Mouse (Mus musculus) bone marrow macrophage, adult 2 months (primary cell): ENCODE measurements around the gene Capn11. TPM values are rescaled to one million over a fixed set of nuclear protein-coding genes. Genes with fewer than 3 reads are reported as not detected.
A peak's percentile ranks its signal among the peaks of the same experiment; 100 is the strongest.

Source experiments
- H3K27ac ChIP-seq: 2 replicates; pipeline ENCODE4 v1.5.1; 2012; ENCODE audit warnings: low read depth, low read length; ENCODE audit not compliant: insufficient read depth
- H3K4me1 ChIP-seq: 2 replicates; pipeline ENCODE4 v1.6.1; 2012; ENCODE audit warnings: low read length; ENCODE audit not compliant: control insufficient read depth, insufficient read depth
- H3K4me3 ChIP-seq: 2 replicates; pipeline ENCODE4 v1.5.1; 2012; ENCODE audit warnings: mild to moderate bottlenecking, low read length, moderate library complexity; ENCODE audit not compliant: insufficient read depth
- CTCF ChIP-seq: IDR thresholded peaks from 2 replicates; pipeline ENCODE4 v1.5.1; 2012; ENCODE audit warnings: low read depth, mild to moderate bottlenecking, low read length, moderate library complexity
- POLR2A ChIP-seq: IDR thresholded peaks from 2 replicates; pipeline ENCODE4 v1.6.1; 2012; ENCODE audit warnings: mild to moderate bottlenecking, low read depth, low read length, borderline replicate concordance
- polyA plus RNA-seq: library from polyadenylated mRNA; stranded (reverse); fragments of >200 nt; gene quantifications from 2 replicates; pipeline ENCODE4 v1.2.4, GENCODE M21; 2012; ENCODE audit not compliant: missing spikeins, insufficient read depth, insufficient read length

The Capn11 gene
- polyA plus RNA-seq, 1 experiment: 1.7 TPM

DNA sequence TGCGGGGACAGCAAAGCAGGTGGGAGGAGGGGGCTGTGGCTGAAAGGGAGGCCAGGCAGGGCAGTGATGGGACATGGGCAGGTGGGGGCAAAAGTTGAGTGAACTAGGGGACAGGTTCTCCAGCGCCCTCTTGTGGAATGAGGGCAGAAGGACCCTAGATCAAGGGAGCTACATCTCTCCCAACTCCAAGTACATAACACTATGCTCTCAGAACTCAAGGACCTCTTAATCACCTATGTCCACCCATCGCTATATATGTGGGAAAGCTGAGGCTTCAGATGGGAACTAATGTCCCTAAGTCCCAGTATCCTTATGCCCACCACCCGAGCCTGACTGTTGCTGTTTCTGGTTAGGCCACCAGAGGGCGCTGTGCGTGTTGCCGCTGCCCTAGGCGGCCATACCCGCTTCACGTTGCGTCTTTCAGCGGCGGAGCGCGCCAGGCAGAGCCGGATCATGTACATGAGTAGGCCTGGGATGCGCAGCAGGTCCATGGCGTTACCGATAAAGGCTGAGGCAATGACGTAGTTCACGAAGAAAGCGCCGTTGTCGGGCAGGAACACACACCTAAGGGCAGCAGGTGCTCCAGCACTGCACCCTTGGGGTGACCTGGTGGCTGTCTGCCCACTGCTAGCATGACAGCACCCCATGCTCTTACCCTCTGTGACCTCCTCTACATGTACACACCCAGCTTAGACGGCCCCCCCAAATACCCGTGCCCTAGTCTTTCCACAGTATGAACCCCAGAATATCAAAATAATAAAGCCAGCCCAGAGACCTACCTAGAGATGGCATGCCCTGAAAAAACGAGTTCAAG is 4.2 kb upstream of the Capn11 start:
- Histone ChIP-seq H3K27ac (no peak overlapping the region), H3K4me3 (no peak overlapping the region), H3K4me1 (no peaks in the 10 kb centered on the region)
- TF ChIP-seq CTCF (peak; percentile 100), POLR2A (no peak)

DNA sequence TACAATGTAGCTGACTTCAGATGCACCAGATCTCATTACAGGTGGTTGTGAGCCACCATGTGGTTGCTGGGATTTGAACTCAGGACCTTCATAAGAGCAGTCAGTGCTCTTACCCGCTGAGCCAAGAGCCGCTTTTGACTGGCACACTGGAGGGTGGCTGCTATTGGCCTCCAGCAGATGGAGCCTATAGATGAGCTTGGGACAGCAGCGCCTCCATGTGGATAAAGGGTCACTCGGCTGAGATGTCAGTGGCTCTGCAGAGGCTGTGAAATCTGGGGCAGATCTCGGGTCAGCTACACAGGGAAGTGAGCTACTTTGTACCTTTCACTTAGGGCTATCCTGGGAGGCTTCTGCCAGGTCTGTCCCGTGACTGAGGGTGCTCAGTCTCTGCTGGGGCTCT is 3.3 kb downstream of the Capn11 start:
- Histone ChIP-seq H3K27ac (no peak overlapping the region), H3K4me1 (no peaks in the 10 kb centered on the region)
- no peak for TF ChIP-seq CTCF
- no peak for TF ChIP-seq POLR2A

DNA sequence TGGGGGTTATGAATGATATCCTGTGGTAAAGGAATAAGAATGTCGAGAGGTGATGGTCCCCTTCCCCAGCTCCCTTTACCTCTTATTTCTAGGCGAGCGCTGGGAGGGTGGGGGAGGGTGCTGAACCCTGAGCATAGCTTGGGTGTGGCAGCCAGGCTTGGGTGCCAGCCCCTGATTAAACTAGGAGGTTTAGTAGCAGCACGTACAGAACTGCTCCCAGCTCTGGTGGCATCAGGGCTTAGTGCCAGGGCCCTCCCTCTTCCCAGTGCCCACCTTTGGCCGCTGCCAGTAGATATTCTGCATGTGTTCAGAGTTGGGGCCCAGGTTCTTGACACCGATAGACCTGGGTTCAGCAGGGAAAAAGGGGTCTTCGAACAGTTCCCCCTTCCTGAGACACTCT is 5.9 kb downstream of the Capn11 start:
- no peak overlapping the region for H3K27ac ChIP-seq
- no peaks in the 10 kb centered on the region for H3K4me1 ChIP-seq
- H3K4me3 ChIP-seq: no peak overlapping the region
- TF ChIP-seq POLR2A (no peak), CTCF (no peak)

More for the DNA sequence above, 3.3 kb downstream of the Capn11 start:
- H3K4me3 ChIP-seq: no peak overlapping the region

DNA sequence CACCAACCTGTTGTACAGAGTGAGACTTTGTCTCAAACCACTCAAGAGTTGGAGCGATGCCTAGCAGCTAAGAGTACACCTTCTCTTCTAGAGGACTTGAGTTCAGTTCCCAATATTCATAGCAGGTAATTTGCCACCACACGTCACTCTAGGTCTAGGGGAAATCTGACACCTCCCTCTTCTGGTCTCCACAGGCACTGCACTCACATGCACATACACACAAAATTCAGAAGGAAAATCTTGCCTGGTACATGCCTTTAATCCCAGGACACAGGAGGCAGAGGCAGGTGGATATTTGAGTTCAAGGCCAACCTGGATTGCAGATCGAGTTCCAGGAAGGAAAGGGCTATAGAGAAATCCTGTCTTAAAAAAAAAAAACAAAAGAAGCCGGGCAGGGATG is 14.9 kb downstream of the Capn11 start:
- Histone ChIP-seq H3K4me1 (no peaks in the 10 kb centered on the region), H3K4me3 (no peak overlapping the region), H3K27ac (no peak overlapping the region)
- TF ChIP-seq CTCF (no peak), POLR2A (no peak)

- Histone ChIP-seq H3K27ac (no peak overlapping the region), H3K4me1 (no peaks in the 10 kb centered on the region), H3K4me3 (no peak overlapping the region)
- TF ChIP-seq POLR2A (no peak), CTCF (peak; percentile 86)
These were observed 16.4 kb downstream of the Capn11 start for GRCm38 (mm10) chr17:45642701-45643100.

DNA sequence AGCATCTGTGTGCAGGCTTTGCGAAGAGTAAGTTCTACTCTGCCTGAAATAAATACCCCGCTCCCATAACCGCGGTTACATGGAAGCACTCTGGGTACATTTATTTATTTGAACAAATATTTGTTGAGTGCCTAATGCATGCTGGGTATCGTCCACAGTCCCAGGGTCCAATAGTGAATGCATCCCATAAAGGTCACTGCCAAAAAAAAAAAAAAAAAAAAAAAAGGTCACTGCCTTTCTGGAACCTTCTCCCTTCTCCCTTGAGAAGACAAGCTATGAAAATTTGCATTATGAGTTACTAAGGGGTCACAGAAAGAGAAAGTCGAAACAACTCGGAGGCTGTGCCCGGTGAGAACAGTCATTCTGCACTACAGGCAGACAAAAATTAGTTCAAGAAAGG is 17.1 kb downstream of the Capn11 start:
- TF ChIP-seq CTCF (no peak), POLR2A (no peak)
- Histone ChIP-seq H3K27ac (no peak overlapping the region), H3K4me1 (no peaks in the 10 kb centered on the region), H3K4me3 (no peak overlapping the region)

- Histone ChIP-seq H3K4me1 (no peaks in the 10 kb centered on the region), H3K27ac (no peak overlapping the region), H3K4me3 (no peak overlapping the region)
- TF ChIP-seq CTCF (no peak), POLR2A (no peak)
These were observed 20.4 kb downstream of the Capn11 start for GRCm38 (mm10) chr17:45638596-45639295.

DNA sequence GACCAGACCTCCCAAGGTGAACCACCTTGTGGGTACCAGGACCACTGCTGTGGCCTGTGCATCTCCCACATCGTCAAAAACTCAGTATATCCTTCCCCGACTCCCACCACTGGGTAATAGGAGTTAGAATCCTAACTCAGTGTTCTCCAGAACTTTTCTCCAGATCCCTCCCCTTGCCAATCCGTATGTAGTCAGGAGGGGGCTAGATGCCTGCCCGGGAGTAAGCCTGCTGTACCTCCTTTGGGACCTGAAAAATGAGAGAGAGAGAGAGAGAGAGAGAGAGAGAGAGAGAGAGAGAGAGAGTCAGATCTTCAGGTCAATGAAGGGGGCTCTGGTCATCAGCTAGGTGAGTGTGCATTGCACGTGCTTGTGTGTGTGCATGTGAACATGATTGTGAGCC is 25.1 kb downstream of the Capn11 start:
- no peak overlapping the region for H3K4me3 ChIP-seq
- peaks cover 7% of the 10 kb centered on the region for H3K4me1 ChIP-seq
- no peak for TF ChIP-seq POLR2A
- no peak for TF ChIP-seq CTCF
- no peak overlapping the region for H3K27ac ChIP-seq

DNA sequence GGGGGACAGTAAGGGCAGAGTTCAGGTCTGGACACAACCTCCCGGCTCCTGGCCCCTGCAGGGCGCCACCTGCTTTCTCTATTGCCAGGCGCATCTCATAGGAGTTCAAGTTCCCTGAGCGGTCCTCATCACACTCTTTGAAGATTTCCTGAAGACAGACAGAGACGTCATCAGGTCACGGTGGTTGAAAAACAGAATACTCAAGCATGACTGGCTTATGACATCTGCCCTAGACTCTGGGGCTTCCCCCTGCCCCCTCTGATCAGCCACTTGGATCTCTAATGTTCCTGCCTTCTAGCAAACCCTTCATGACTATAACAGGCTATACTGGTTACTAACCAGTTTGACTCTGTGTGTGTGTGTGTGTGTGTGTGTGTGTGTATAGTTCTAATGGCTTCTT is 27.2 kb downstream of the Capn11 start:
- Histone ChIP-seq H3K4me1 (peaks cover 11% of the 10 kb centered on the region), H3K27ac (no peak overlapping the region), H3K4me3 (no peak overlapping the region)
- TF ChIP-seq POLR2A (no peak), CTCF (no peak)

DNA sequence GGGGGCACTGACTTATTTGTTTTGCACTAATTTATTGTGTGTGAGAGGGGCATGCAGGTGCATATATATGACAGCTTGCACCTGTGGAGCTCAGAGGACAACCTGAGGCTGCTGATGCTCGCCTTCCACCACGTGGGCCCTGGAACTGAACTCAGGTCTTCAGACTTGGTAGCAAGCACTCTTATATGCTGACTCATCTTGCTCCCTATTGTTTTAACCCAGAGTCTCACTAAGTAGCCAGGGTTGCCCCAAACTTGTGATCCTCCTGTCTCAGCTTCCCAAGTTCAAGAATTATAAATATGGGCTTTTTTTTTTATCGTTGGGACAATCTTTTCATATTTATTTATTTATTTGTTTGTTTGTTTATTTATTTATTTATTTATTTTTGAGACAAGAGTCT is 28.1 kb downstream of the Capn11 start:
- TF ChIP-seq CTCF: no peak
- no peak for TF ChIP-seq POLR2A
- Histone ChIP-seq H3K27ac (no peak overlapping the region), H3K4me1 (peaks cover 11% of the 10 kb centered on the region), H3K4me3 (no peak overlapping the region)
